Mouse (Mus musculus): ENCODE measurements around the gene Mvd.

Gene Mvd

GRCm38 (mm10) chr8:122457171-122457570, 13.9 kb upstream of the Mvd start:
- DNase-seq (ENCODE audit: low spot score in 2 of 2) = no peak

- DNase-seq (ENCODE audit: low spot score in 2 of 2) = no peak
Measured at GRCm38 (mm10) chr8:122454409-122454808, 11.2 kb upstream of the Mvd start.

GRCm38 (mm10) chr8:122452154-122452553, 8.9 kb upstream of the Mvd start:
- no peak for DNase-seq (ENCODE audit: low spot score in 2 of 2)

- DNase-seq (ENCODE audit: low spot score in 2 of 2) = no peak
Measured at GRCm38 (mm10) chr8:122451161-122451703, 8.0 kb upstream of the Mvd start.

- no peak for DNase-seq (ENCODE audit: low spot score in 2 of 2)
Measured at GRCm38 (mm10) chr8:122445203-122445602, 2.0 kb upstream of the Mvd start.

GRCm38 (mm10) chr8:122444058-122444748, 981 bp upstream of the Mvd start:
- peak; percentile 77 to 89 for DNase-seq (ENCODE audit: low spot score in 2 of 2)

- DNase-seq (ENCODE audit: low spot score in 2 of 2) = no peak
Measured at GRCm38 (mm10) chr8:122442781-122443180, 441 bp downstream of the Mvd start.

- no peak for DNase-seq (ENCODE audit: low spot score in 2 of 2)
Measured at GRCm38 (mm10) chr8:122442356-122442755, 866 bp downstream of the Mvd start.

GRCm38 (mm10) chr8:122441326-122441725, 1.9 kb downstream of the Mvd start:
- no peak for DNase-seq (ENCODE audit: low spot score in 2 of 2)

- DNase-seq (ENCODE audit: low spot score in 2 of 2) = no peak
Measured at GRCm38 (mm10) chr8:122439336-122439735, 3.9 kb downstream of the Mvd start.

- DNase-seq (ENCODE audit: low spot score in 2 of 2) = no peak
Measured at GRCm38 (mm10) chr8:122437708-122438331, 5.4 kb downstream of the Mvd start.

GRCm38 (mm10) chr8:122436586-122437125, 6.6 kb downstream of the Mvd start:
- no peak for DNase-seq (ENCODE audit: low spot score in 2 of 2)

GRCm38 (mm10) chr8:122436146-122436545, 7.1 kb downstream of the Mvd start:
- DNase-seq (ENCODE audit: low spot score in 2 of 2) = no peak

GRCm38 (mm10) chr8:122435375-122435774, 7.8 kb downstream of the Mvd start:
- peak in 1 of 2 experiments; percentile 38 for DNase-seq (ENCODE audit: low spot score in 2 of 2)

GRCm38 (mm10) chr8:122433269-122433905, 9.8 kb downstream of the Mvd start:
- DNase-seq (ENCODE audit: low spot score in 2 of 2) = peak in 1 of 2 experiments; percentile 68

- DNase-seq (ENCODE audit: low spot score in 2 of 2) = peak; percentile 60 to 85
Measured at GRCm38 (mm10) chr8:122432443-122433268, 10.6 kb downstream of the Mvd start, which contains the start of gene Cyba. TSS of gene Cyba (minus strand) at chr8:122432930.

GRCm38 (mm10) chr8:122431694-122432442, 11.4 kb downstream of the Mvd start:
- peak; percentile 52 to 57 for DNase-seq (ENCODE audit: low spot score in 2 of 2)

- no peak for DNase-seq (ENCODE audit: low spot score in 2 of 2)
Measured at GRCm38 (mm10) chr8:122430646-122431045, 12.6 kb downstream of the Mvd start.

GRCm38 (mm10) chr8:122430058-122430636, 13.1 kb downstream of the Mvd start:
- peak in 1 of 2 experiments; percentile 60 for DNase-seq (ENCODE audit: low spot score in 2 of 2)

GRCm38 (mm10) chr8:122428163-122428562, 15.1 kb downstream of the Mvd start:
- peak in 1 of 2 experiments; percentile 60 for DNase-seq (ENCODE audit: low spot score in 2 of 2)
